Mouse (Mus musculus) liver, embryonic 11.5 days (tissue): ENCODE data around the gene Mrpl30. TPM values are rescaled to one million over a fixed set of nuclear protein-coding genes. Genes with fewer than 3 reads are reported as not detected.

Experiments used
- ATAC-seq: fragments of 200-750 bp; cut with Nextera tagmentation; replicated peaks from 2 replicates; pipeline ENCODE4 v1.8.0; 2017; ENCODE audit warnings: moderate number of reproducible peaks, mild to moderate bottlenecking, moderate TSS enrichment, moderate library complexity; ENCODE audit not compliant: low FRiP score
- DNase-seq: peaks from one replicate; pipeline ENCODE4 v3.0.0-alpha.2; 2017; ENCODE audit warnings: low spot score
- H3K27ac ChIP-seq: fragments of 300-500 bp; sonication (generic); 2 replicates; pipeline ENCODE4 v1.5.1; 2014; ENCODE audit warnings: mild to moderate bottlenecking, low read depth, low read length, control low read depth
- H3K27me3 ChIP-seq: fragments of 300-500 bp; sonication (generic); replicated peaks from 2 replicates; pipeline ENCODE4 v1.6.1; 2014; ENCODE audit warnings: low read length, mixed read lengths; ENCODE audit not compliant: control insufficient read depth, insufficient read depth
- H3K36me3 ChIP-seq: fragments of 300-500 bp; sonication (generic); 2 replicates; pipeline ENCODE4 v1.6.1; 2014; ENCODE audit warnings: mild to moderate bottlenecking, low read length, moderate library complexity, mixed read lengths; ENCODE audit not compliant: control insufficient read depth, insufficient read depth
- H3K4me1 ChIP-seq: fragments of 300-500 bp; sonication (generic); replicated peaks from 2 replicates; pipeline ENCODE4 v1.6.1; 2014; ENCODE audit warnings: low read length, mixed read lengths; ENCODE audit not compliant: control insufficient read depth, insufficient read depth
- H3K4me2 ChIP-seq: fragments of 300-500 bp; sonication (generic); 2 replicates; pipeline ENCODE4 v1.6.1; 2014; ENCODE audit warnings: mild to moderate bottlenecking, control low read depth, moderate library complexity
- H3K4me3 ChIP-seq: fragments of 300-500 bp; sonication (generic); 2 replicates; pipeline ENCODE4 v1.5.1; 2014; ENCODE audit warnings: low read depth, low read length, control low read depth
- H3K9ac ChIP-seq: fragments of 300-500 bp; sonication (generic); 2 replicates; pipeline ENCODE4 v1.6.1; 2014; ENCODE audit warnings: low read depth, low read length, control low read depth
- H3K9me3 ChIP-seq: fragments of 300-500 bp; sonication (generic); 2 replicates; pipeline ENCODE4 v1.6.1; 2016; ENCODE audit warnings: low read length, inconsistent platforms, mixed read lengths; ENCODE audit not compliant: control insufficient read depth
- WGBS: fragments of 180-500 bp; shearing (Covaris S2); extraction: QIAGEN DNeasy Blood & Tissue Kit; methylation state at CpG from one replicate; pipeline ENCODE4 v1.1.7; 2014; 5-methylcytosine and 5-hydroxymethylcytosine counted together
- polyA plus RNA-seq: library from polyadenylated mRNA; unstranded; fragments of >200 nt; fragmentation: Nextera tagmentation; extraction: Ambion mirVana; gene quantifications from 2 replicates; pipeline ENCODE4 v1.2.1, GENCODE M21; 2014

Mrpl30 gene
- polyA plus RNA-seq, result 288 and 300 TPM in 2 replicates

DNA sequence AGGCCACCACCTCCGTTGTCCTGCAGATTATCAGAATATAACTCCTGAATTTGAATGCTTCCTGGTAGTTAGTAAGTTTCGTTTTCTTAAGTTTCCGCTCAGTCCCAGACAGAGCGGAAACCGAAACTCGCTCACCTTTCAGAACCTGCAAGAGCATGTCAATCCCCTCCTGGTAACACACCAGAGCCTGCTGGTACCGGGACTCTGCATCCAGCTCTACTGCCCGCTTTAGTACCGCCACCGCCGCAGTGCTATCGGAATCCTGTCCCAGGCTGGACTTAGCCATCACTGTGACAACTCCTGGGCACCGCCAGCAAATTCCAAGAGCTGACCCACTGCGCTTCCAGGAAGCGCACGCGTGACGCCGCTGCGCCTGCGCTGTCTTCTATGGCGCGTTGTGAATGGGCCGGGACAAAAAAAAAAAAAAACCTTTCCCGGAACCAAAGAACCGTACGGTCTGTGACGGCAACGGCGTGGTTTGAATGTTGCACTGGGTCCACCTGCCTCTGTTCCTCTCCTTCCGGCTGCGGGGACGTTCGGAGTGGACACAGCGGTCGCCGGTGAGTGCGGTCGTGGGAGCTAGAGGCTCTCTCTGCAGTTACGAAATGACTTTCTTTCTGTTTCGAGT is at the start of gene Mrpl30, which contains the start of gene Mitd1:
TSS of gene Mrpl30 (plus strand) at position 453 of the 628 bp plus-strand sequence.
TSS of gene Mitd1 (minus strand) at position 387 of the 628 bp plus-strand sequence.
- Histone ChIP-seq H3K4me1 (0 out of 2 replicates have a peak, but pooled peaks cover 10% of the 10 kb centered on the region), H3K4me2 (peak within 1 kb of the TSS; percentile 83), H3K36me3 (peaks cover 7% of the 10 kb centered on the region; the same call in 1 of the 2 replicates), H3K4me3 (peak within 1 kb of the TSS; percentile 80), H3K27ac (peak within 1 kb of the TSS; percentile 74), H3K9ac (peak within 1 kb of the TSS; percentile 68), H3K27me3 (no peaks in the 10 kb centered on the region), H3K9me3 (no peaks in the 10 kb centered on the region)
- DNase-seq, result peak; percentile 89
- 0% methylated on average over 41 of the region's 41 CpGs for WGBS
- peak; percentile 91 for ATAC-seq

- Histone ChIP-seq H3K4me1 (no peaks in the 10 kb centered on the region), H3K27ac (no peak overlapping the region), H3K9me3 (no peaks in the 10 kb centered on the region), H3K4me2 (no peak overlapping the region), H3K9ac (no peak overlapping the region), H3K36me3 (no peaks in the 10 kb centered on the region), H3K4me3 (no peak overlapping the region), H3K27me3 (no peaks in the 10 kb centered on the region)
- 79% methylated on average over 8 of the region's 8 CpGs for WGBS
- DNase-seq, result no peak
- ATAC-seq, result no peak
These were observed 43.4 kb upstream of the Mrpl30 start for GRCm38 (mm10) chr1:37846878-37847277.

DNA sequence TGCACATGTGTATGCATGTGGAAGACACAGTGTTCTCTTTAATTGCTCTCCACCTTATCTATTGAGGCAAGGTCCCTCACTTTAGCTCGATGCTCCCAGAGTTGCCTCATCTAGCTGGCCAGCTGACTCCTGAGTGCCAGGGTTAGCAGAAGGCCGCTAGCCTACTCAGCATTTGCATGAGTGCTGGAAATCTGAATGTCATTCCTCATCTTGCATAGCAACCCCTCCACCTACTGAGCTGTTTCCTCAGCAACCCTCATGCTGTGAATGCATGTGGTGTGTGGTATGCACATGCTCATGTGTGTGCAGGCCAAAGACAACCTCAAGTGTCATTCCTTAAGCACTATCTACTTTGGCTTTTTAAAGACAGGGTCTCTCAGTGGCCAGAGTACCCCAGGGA is 39.6 kb upstream of the Mrpl30 start:
- H3K4me3 ChIP-seq, result no peak overlapping the region
- no peak for ATAC-seq
- 46% methylated on average over 2 of the region's 2 CpGs for WGBS

DNA sequence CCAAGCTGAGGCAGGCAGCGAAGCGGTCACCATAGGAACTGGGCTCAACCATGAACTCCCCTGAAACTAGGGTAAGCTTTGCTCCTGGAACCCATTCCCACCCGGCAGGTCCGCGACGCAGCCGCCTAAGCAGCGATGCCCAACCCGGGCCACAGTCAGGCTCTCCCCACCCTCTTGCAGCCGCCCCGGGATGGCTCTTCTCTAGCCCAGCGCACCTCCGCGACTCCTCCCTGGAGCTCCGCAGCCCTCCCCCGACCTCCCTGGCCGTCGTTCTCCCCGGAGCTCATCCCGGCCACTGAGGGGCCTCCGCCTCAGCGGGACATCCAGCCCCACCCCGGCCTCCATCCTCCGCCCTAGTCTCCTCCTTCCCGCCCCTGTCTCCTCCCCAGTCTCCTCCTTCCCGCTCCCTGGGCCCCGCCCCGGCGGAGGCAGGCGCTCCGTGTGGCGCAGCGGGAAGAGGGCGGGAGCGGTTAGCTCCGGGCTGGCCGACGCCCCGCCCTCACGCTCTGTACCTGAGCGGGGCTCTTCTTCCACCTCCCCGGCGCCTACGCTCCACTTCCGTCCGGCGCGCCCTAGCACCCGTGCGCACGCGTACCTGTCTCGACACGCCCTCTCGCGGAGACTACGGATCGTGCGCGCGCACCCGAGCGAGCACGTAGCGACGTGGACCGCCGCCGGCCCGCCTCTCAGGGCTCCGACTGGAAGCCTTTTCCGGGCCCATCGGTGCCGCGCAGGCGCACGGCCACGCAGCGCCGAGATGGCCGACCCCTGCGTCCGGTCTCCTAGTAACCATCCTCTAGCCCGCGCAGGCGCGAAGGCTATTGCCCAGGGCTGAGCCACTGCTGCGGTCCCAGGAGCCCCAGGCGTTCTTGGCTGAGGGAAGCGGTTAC is 25.5 kb upstream of the Mrpl30 start:
- peak overlapping the region; percentile 66 for H3K27ac ChIP-seq
- peak; percentile 98 for ATAC-seq
- peak overlapping the region; percentile 78 for H3K9ac ChIP-seq
- peak overlapping the region; percentile 71 for H3K4me3 ChIP-seq
- H3K36me3 ChIP-seq, result no peaks in the 10 kb centered on the region
- peak overlapping the region; percentile 84 for H3K4me2 ChIP-seq
- peak; percentile 98 for DNase-seq
- H3K27me3 ChIP-seq, result 0 out of 2 replicates have a peak, but pooled peaks cover 2% of the 10 kb centered on the region
- no peaks in the 10 kb centered on the region for H3K9me3 ChIP-seq
- under 1% methylated on average over 86 of the region's 90 CpGs for WGBS
- H3K4me1 ChIP-seq, result no peaks in the 10 kb centered on the region

More for the DNA sequence above, 39.6 kb upstream of the Mrpl30 start:
- no peak overlapping the region for H3K9ac ChIP-seq
- H3K36me3 ChIP-seq, result no peaks in the 10 kb centered on the region
- H3K27me3 ChIP-seq, result no peaks in the 10 kb centered on the region
- no peaks in the 10 kb centered on the region for H3K4me1 ChIP-seq
- no peak overlapping the region for H3K4me2 ChIP-seq
- no peaks in the 10 kb centered on the region for H3K9me3 ChIP-seq
- no peak overlapping the region for H3K27ac ChIP-seq
- DNase-seq, result no peak

DNA sequence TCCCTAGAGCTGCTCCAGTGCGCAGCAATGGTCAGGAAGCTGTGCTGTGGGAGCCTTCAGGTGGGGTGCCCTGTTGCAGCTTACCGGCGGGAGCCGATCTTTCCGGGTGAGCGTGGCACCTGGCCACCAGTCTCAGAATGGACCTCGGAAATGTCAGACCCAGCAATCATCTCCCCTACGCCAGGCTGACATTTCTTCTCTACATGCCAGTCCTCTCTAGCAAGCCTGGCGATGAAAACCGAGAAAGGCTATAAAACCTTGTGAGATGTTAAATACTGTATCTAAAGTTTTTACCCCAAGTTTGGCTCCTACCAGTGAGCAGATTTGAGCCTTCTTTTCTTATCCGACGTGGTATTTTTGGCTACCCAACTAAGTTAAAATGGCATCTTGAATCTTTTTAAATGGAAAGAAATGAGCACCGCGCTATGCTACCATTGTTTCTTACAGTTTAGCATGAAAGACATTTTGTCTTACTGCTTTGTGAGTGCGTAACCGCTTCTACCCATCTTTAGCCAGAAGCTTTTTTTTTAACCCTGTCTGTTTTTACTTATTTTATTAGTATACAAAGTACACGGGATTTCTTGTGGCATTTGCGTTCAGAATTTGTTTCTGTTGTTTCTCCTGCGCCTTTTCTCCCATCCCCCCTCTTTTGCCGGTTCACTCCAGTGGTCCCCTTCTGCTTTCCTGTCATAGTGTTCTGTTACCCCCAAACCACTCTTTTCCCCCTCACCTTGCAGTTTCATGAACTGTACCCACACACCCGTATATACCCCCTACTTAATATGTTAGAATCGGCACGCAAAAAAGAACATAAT is 24.7 kb upstream of the Mrpl30 start:
- Histone ChIP-seq H3K4me2 (peak overlapping the region; percentile 79), H3K9me3 (no peaks in the 10 kb centered on the region), H3K27me3 (0 out of 2 replicates have a peak, but pooled peaks cover 2% of the 10 kb centered on the region), H3K4me3 (peak overlapping the region; percentile 71), H3K9ac (peak overlapping the region; percentile 78), H3K4me1 (no peaks in the 10 kb centered on the region), H3K36me3 (no peaks in the 10 kb centered on the region), H3K27ac (peak overlapping the region; percentile 66)
- 10% methylated on average over 23 of the region's 23 CpGs for WGBS
- no peak for ATAC-seq
- no peak for DNase-seq

DNA sequence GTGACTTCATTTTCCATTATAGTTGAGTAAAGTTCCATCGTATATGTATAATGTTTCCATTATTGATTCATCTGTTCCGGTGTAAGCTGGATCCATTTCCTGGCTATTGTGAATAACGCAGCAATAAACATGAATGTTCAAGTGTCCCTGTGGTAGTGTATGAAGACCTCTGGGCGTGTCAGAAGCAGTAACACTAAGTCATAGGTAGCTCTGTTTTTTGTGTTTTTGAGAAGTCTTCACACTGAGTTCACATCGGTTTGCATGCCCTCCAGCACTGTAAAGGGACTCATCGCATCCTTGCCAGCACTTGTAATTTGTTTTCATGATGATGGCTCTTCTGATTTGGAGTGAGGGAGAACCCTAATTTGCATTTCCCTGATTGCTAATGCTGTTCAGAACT is 24.0 kb upstream of the Mrpl30 start, which contains the start of gene Tsga10:
TSS of gene Tsga10 (minus strand) at position 144 of the 400 bp plus-strand sequence.
- no peak for DNase-seq

GRCm38 (mm10) chr1:37867056-37867455 is 23.2 kb upstream of the Mrpl30 start:
- no peak for DNase-seq
- H3K9me3 ChIP-seq, result no peaks in the 10 kb centered on the region

More for the DNA sequence above, 24.0 kb upstream of the Mrpl30 start, which contains the start of gene Tsga10:
- Histone ChIP-seq H3K27me3 (0 out of 2 replicates have a peak, but pooled peaks cover 2% of the 10 kb centered on the region), H3K36me3 (no peaks in the 10 kb centered on the region), H3K9ac (peak within 1 kb of the TSS; percentile 78), H3K9me3 (no peaks in the 10 kb centered on the region), H3K27ac (peak within 1 kb of the TSS; percentile 66), H3K4me3 (peak within 1 kb of the TSS; percentile 71), H3K4me1 (no peaks in the 10 kb centered on the region), H3K4me2 (peak within 1 kb of the TSS; percentile 79)
- WGBS, result 85% methylated on average over 6 of the region's 6 CpGs
- no peak for ATAC-seq

More at GRCm38 (mm10) chr1:37867056-37867455, 23.2 kb upstream of the Mrpl30 start:
- Histone ChIP-seq H3K36me3 (no peaks in the 10 kb centered on the region), H3K27me3 (0 out of 2 replicates have a peak, but pooled peaks cover 2% of the 10 kb centered on the region), H3K4me3 (no peak overlapping the region), H3K4me2 (no peak overlapping the region), H3K27ac (no peak overlapping the region), H3K4me1 (0 out of 2 replicates have a peak, but pooled peaks cover 4% of the 10 kb centered on the region), H3K9ac (no peak overlapping the region)
- no peak for ATAC-seq
- WGBS, result 67% methylated on average over 1 of the region's 1 CpGs
